Mouse (Mus musculus) spleen, postnatal 4 days (tissue): ENCODE data around the gene Acsl6.
"Not testable (repeated sequence)": the region's sequence is repeated elsewhere in the genome, so short reads cannot be mapped to it uniquely, and the experiment has no call there.

ENCODE experiments used
- DNase-seq, 2 experiments: peaks; one replicate each; pipeline ENCODE4 v3.0.0; 2022; ENCODE audit warnings: low spot score in 2 of 2

Acsl6 gene

DNA sequence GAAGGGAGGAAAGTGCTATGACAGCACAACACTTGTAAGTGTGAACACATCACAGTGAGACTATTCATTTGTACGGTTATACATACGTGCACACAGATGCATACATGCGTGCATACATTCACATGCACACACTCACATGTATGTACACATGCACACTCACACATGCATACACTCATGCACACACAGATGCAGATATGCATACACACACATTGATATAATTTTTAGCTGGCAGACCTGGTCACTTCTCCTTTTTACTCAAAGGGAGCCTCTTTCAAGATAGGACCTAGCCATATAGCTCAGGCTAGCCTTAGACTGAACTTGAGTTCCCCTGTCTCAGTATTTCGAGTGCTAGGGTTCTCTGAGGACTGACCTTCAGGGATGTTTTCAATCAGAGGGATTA lies 87.7 kb downstream of the Acsl6 start:
- DNase-seq = no peak

GRCm38 (mm10) chr11:54396686-54397085 lies 93.1 kb downstream of the Acsl6 start:
- DNase-seq = no peak

DNA sequence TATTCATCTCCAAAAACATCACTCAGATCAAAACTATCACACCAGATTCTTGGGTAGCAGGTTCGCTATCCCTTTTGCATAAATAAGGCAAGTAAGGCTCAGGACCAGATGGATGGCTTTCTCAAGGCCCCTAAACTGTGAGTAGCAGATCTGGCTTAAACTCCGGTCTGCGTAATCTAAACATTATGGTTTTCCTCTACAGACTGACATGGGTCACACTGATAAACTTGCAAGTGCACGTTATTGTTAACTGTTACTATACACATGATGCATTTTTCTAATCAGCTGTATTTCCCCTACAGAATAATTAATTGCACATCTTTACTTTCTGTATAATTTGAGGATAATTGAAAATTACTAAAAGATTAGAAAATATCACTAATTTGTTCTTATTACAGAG lies 94.5 kb downstream of the Acsl6 start:
- DNase-seq = no peak

- DNase-seq = not testable (repeated sequence)
Observed at GRCm38 (mm10) chr11:54400803-54401202, 97.2 kb downstream of the Acsl6 start.

GRCm38 (mm10) chr11:54404885-54405284 lies 101.3 kb downstream of the Acsl6 start:
- no peak for DNase-seq

DNA sequence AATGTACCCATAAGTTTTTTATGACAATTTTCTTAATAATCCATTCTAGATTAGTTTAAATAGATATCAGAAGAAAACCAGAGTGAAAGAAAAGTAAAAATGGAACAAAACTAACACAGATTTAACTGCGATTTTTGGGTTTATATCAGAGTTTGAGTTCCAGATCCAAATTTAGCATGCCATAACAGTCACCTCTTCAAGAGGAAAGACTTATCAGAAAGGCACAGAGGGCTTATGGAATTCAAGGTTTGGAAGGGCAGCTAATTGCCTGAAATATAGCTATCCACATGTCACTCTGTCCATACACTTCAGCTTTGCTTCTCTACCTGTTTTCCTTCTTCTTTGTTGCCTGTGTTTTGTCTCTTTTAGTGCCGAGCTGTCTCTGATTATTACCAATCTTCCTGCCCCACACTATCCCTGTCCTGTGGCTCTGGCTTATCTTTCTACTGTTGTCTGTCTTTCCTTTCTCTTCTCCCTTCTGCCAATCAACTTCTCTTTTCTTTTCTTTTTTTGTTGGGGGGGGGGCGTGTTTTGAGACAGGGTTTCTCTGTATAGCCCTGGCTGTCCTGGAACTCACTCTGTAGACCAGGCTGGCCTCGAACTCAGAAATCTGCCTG lies 103.4 kb downstream of the Acsl6 start:
- no peak for DNase-seq

DNA sequence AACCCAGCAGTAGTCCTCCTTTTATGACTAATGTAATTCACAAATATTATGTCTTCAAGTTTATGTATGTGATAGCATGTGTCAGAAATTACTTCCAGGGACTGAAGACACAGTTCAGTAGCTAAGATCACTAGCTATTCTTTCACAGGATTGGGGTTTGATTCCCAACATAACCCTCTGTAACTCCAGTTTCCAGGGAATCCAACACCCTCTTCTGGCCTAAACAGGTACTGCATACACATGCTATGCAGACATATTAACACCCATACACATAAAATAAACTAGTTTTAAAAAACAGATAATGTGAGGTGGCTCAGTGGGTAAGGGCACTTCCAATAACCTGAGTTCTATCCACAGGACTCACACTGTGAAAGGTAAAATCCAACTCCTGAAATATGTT lies 107.0 kb downstream of the Acsl6 start:
- no peak for DNase-seq

- no peak for DNase-seq
Observed at GRCm38 (mm10) chr11:54413017-54413416, 109.4 kb downstream of the Acsl6 start.
